In the genomic region with DNA sequence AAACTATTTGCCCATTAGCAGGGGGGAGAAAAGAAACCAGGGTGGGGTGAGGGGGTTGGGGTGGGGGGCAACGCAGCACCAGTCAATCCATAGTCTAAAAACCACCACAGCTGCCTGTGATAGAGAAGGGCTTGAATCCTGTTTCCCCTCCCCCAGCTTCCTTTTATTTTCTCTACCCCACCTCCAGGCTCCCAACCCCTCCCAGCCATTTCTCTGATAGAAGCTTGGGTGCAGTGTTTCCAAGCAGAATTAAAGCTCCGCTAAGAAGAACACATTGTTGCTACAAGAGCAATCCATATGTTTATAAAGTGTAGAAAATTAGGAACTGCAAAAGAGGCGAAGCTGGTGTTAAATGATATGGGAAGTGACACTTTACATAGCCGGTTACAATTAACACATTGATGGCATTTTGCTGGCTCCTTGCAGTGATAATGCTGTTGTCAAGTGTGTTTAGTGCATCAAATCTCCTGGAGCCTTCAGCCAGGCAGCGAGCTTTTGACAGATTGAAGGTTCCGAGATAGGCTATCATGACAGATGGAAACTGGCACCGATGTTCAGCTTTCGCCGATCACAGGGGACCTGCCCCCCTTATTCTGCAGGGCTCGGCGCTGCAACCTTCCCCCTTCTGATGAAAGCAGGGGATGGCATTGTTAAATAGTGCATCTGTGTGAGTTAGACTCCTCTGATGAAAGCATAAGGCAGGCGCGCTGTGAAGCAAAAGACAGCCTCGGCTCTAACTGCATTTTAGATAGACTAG, we compare ENCODE assay signal across 8 mouse cellular contexts.
A peak's percentile ranks its signal among the peaks of the same experiment; 100 is the strongest.
DNase-seq lines count a peak whose midpoint lies in the region; ATAC-seq and TF ChIP-seq lines count a peak whose summit lies in the region.

No protein-coding gene starts in this region.

- DNase-seq in cerebellum, postnatal 10 days, result peak; percentile 61 to 62
- DNase-seq in cerebellum, adult 11 months, result no peak
- peak; percentile 27 for DNase-seq in lung, embryonic 14.5 days
- DNase-seq in lung, postnatal 4 days, result no peak
- DNase-seq in retina, postnatal 1 day, result peak; percentile 69
- DNase-seq in spleen, postnatal 10 days (ENCODE audit: low spot score in 2 of 2), result no peak
- no peak for DNase-seq in testis, postnatal 14 days (ENCODE audit: low spot score)

- peaks cover 16% of the 10 kb centered on the region for H3K27me3 ChIP-seq in lung, embryonic 14.5 days (ENCODE audit: insufficient read depth, low read length)
- H3K27me3 ChIP-seq in intestine, postnatal 0 days (replicated peaks; ENCODE audit: control insufficient read depth, insufficient read depth, low read length), result peaks cover 12% of the 10 kb centered on the region

- H3K27ac ChIP-seq in lung, embryonic 14.5 days (ENCODE audit: low read depth), result no peak overlapping the region
- no peak overlapping the region for H3K27ac ChIP-seq in intestine, postnatal 0 days (ENCODE audit: low read depth, low read length)

- H3K9ac ChIP-seq in lung, embryonic 14.5 days, result no peak overlapping the region
- no peak overlapping the region for H3K9ac ChIP-seq in intestine, postnatal 0 days (ENCODE audit: low read depth, low read length)

- no peak for ATAC-seq in lung, embryonic 14.5 days (ENCODE audit: insufficient read depth)
- ATAC-seq in intestine, postnatal 0 days, result no peak

- no peak for TF ChIP-seq CTCF in lung, embryonic 14.5 days (IDR thresholded peaks at IDR 0.05; ENCODE audit: low read depth)
- no peak for TF ChIP-seq CTCF in intestine, postnatal 0 days (IDR thresholded peaks at IDR 0.05; ENCODE audit: low read depth)

- peak overlapping the region; percentile 58 for H3K4me2 ChIP-seq in lung, embryonic 14.5 days
- H3K4me2 ChIP-seq in intestine, postnatal 0 days (replicated peaks; ENCODE audit: low read depth), result peak overlapping the region; percentile 51

- H3K4me3 ChIP-seq in lung, embryonic 14.5 days (ENCODE audit: low read depth, low read length), result peak overlapping the region; percentile 26
- H3K4me3 ChIP-seq in intestine, postnatal 0 days (ENCODE audit: low read depth, low read length), result peak overlapping the region; percentile 17

- WGBS in lung, embryonic 14.5 days, result under 1% methylated on average over 14 of the region's 14 CpGs
- 5% methylated on average over 14 of the region's 14 CpGs for WGBS in intestine, postnatal 0 days

- H3K4me1 ChIP-seq in lung, embryonic 14.5 days (ENCODE audit: insufficient read depth), result peaks cover 8% of the 10 kb centered on the region; the same call in 1 of the 2 replicates
- no peaks in the 10 kb centered on the region; the same call in 1 of the 2 replicates for H3K4me1 ChIP-seq in intestine, postnatal 0 days (replicated peaks; ENCODE audit: control insufficient read depth, insufficient read depth, low read length)

- no peaks in the 10 kb centered on the region for H3K9me3 ChIP-seq in lung, embryonic 14.5 days (ENCODE audit: low read depth, low read length)
- no peaks in the 10 kb centered on the region for H3K9me3 ChIP-seq in intestine, postnatal 0 days (ENCODE audit: control insufficient read depth)

- no peaks in the 10 kb centered on the region for H3K36me3 ChIP-seq in lung, embryonic 14.5 days (ENCODE audit: insufficient read depth)
- H3K36me3 ChIP-seq in intestine, postnatal 0 days (ENCODE audit: control insufficient read depth, insufficient read depth), result no peaks in the 10 kb centered on the region

Comparison
In these comparisons a context has a peak if more than half of its experiments do, and no peak if none do; other contexts are left out.
1. DNase-seq: peak in cerebellum, postnatal 10 days (2 of 2), lung, embryonic 14.5 days (single experiment) and retina, postnatal 1 day (single experiment); none in cerebellum, adult 11 months (single experiment), lung, postnatal 4 days (0 of 2), spleen, postnatal 10 days (0 of 2) and testis, postnatal 14 days (single experiment).